Mouse (Mus musculus) CH12.LX (cell line): Measurements from ENCODE around the gene Farsa.
A peak's percentile ranks its signal among the peaks of the same experiment; 100 is the strongest.

Experiments used
- CTCF ChIP-seq, 2 experiments: IDR thresholded peaks in 1 of 2; conservative IDR thresholded peaks in 1 of 2; 2 replicates each; pipeline ENCODE4 v1.5.1; 2011 to 2012; ENCODE audit warnings: low read depth in 2 of 2, low read length in 2 of 2, improper control_type of control experiment in 1 of 2, inconsistent platforms in 1 of 2, mild to moderate bottlenecking in 1 of 2, moderate library complexity in 1 of 2
- ELF1 ChIP-seq: IDR thresholded peaks from 2 replicates; pipeline ENCODE4 v1.6.1; 2014; ENCODE audit warnings: low read depth, mild to moderate bottlenecking, inconsistent platforms, low read length, improper control_type of control experiment
- MEF2A ChIP-seq: IDR thresholded peaks from 2 replicates; pipeline ENCODE4 v1.6.1; 2014; ENCODE audit warnings: low read depth, mild to moderate bottlenecking, inconsistent platforms, low read length, improper control_type of control experiment, borderline replicate concordance
- MYC ChIP-seq: IDR thresholded peaks from 2 replicates; pipeline ENCODE4 v1.6.1; 2011; ENCODE audit warnings: low read depth, mild to moderate bottlenecking, improper control_type of control experiment, low read length
- SMC3 ChIP-seq: IDR thresholded peaks from 2 replicates; pipeline ENCODE4 v1.6.1; 2011; ENCODE audit warnings: low read depth, low read length, improper control_type of control experiment
- TCF12 ChIP-seq: IDR thresholded peaks from 2 replicates; pipeline ENCODE4 v1.6.1; 2014; ENCODE audit warnings: low read depth, mild to moderate bottlenecking, inconsistent platforms, low read length, improper control_type of control experiment

- peak; percentile 28; the same call in 1 of the 2 replicates for TF ChIP-seq TCF12
- TF ChIP-seq MYC, result no peak
- TF ChIP-seq SMC3, result peak; percentile 56
- peak in 1 of 2 experiments; percentile 67; a peak in 2 of 4 replicates for TF ChIP-seq CTCF (conservative IDR thresholded peaks at IDR 0.05 in 1 of 2, IDR thresholded peaks at IDR 0.05 in 1 of 2; ENCODE audit: low read depth in 2 of 2, low read length in 2 of 2)
- TF ChIP-seq MEF2A, result no peak
- TF ChIP-seq ELF1, result no peak
Observed at GRCm38 (mm10) chr8:84845355-84846093, 11.3 kb upstream of the Farsa start.
